Mouse (Mus musculus) left cerebral cortex, adult 9 months (tissue): ENCODE results near the gene Ssc5d.

Experiments used
- DNase-seq, 2 experiments: peaks; one replicate each; pipeline ENCODE4 v3.0.0; 2022; ENCODE audit warnings: low spot score in 2 of 2

The Ssc5d gene

DNA sequence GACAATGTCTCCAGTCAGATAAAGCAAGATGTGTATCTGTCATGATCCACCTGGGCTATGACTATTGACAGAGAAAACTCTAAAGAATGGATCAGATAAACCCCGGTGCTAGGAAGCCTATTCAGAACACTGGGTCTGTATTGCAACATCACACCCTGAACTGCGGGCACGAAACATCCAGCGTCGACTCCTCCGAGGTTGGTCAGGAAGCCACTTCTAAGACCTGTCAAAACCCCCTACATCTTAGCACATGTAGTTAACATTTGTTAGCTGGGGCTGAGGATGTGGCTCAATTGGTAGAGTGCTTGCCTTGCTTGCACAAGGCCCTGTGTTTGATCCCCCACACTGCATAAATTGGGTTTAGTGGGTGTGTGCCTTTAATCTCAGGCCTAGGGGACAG, 22.8 kb downstream of the Ssc5d start:
- DNase-seq = no peak

DNA sequence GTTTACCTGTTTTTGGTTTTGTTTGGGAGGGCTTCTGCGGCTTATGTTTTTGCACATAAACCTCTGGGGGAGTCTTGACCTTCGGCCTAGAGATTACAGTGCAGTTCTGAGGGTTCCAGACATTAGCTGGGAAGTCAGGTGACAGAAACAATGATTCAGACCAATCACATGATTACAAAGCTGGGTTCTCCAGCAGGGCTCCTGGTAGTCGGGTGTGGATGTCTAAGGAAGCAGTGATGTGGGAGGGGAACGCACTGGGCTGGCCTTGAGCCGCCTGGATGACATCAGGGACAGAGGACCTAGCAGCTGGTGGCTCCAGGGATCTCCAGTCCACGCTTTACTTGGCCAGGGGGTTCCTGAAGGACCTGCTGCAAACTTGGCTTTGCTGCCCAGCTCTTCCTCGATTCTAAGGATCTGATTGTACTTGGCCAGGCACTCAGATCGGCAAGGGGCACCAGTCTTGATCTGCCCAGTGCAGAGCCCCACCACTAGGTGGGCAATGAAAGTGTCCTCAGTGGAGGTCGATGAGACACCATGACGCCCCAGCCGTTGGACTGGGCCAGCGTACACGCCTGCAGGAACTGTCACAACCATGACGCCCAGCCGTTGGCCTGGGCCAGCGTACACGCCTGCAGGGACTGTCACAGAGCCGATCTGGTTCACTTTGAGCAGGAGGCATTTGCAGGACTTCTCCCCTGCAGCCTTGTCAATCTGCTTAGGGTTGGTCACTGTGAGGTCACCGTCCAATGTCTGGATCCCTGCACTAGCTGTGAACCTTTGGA, 25.2 kb downstream of the Ssc5d start:
- DNase-seq = no peak

- no peak for DNase-seq
These were observed 28.3 kb downstream of the Ssc5d start for GRCm38 (mm10) chr7:4953815-4954445.

- no peak for DNase-seq
These were observed 31.8 kb downstream of the Ssc5d start for GRCm38 (mm10) chr7:4957361-4957760.

- DNase-seq = no peak
These were observed 37.9 kb downstream of the Ssc5d start for GRCm38 (mm10) chr7:4963527-4963926.

GRCm38 (mm10) chr7:4964272-4964671, 38.7 kb downstream of the Ssc5d start, which contains the start of gene Sbk2:
Sbk2 (minus strand) TSS chr7:4964406.
- peak; percentile 16 to 73 for DNase-seq

DNA sequence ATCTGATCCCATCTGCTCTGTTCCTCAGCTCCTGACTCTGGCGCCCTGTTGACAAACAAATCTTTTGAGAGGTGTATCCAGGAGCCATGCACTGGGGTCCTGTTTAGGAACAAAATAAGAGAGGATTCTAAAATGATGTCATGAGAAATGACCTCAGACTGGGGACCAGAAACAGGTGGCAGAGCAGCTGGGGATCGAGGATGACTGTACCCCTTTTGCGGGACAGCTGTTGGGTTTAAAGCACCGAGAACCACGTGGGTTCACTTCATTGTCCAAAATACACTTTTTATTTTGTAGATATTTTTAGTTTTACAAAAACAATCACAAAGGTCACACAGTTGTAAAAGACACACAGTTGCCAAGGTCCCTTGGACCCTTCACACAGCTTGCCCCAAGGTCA, 39.4 kb downstream of the Ssc5d start:
- DNase-seq = no peak

- DNase-seq = no peak
These were observed 45.5 kb downstream of the Ssc5d start, which contains the start of gene Sbk3 for GRCm38 (mm10) chr7:4971068-4971467. Sbk3 (minus strand) TSS chr7:4971168.

GRCm38 (mm10) chr7:4971710-4972109, 46.1 kb downstream of the Ssc5d start:
- no peak for DNase-seq

DNA sequence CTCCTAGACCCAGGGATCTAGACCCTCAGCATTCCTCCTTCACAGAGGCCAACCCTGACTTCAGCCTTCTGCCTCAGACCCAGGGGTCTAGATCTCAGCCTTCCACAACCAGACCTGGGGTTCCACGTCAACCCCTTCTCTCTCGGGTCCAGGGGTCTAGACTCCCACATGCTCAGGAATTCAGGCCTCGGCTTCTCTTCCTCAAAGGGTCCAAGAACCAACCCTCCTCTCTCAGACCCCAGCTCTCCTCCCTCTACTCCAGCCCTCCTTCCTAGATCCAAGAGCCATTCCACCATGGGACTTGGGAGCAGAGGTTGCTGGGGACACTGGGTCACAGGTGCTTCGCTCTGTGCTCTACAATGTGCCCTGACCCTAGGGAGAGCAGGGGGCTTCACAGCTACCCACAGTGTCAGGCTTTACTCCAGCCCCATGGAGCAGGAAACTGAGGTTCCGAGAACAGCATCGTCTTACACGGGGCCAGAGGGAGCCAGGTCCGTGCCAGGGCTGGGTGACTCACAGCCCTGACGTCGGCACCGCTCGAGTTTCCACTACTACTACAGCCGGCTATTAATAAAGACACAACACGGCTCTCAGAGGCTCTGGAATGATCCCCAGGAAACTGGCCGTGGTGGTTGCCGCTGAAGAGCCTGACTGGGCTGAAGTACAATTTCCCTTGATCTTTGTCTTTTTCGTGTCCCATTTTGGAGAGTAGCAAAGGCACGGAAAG, 46.9 kb downstream of the Ssc5d start:
- DNase-seq = peak in 1 of 2 experiments; percentile 9

- DNase-seq = no peak
These were observed 49.9 kb downstream of the Ssc5d start for GRCm38 (mm10) chr7:4975455-4975854.

DNA sequence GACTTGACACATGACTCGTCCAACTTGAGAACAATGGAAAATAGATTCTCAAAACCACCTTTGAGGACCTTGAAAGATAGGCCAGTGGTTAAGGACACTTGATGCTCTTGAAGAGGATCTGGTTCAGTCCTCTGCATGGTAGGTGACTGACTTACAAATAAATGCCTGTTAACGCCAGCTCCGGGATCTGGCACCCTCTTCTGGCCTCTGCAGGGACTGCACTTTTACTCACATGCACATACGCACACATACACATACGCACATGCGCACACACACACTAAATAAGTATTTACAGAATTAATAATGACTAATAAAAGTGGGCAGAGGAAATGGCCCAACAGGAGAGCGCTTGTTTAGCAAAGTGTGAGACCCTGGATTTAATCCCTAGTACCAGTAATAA, 51.2 kb downstream of the Ssc5d start:
- no peak for DNase-seq

DNA sequence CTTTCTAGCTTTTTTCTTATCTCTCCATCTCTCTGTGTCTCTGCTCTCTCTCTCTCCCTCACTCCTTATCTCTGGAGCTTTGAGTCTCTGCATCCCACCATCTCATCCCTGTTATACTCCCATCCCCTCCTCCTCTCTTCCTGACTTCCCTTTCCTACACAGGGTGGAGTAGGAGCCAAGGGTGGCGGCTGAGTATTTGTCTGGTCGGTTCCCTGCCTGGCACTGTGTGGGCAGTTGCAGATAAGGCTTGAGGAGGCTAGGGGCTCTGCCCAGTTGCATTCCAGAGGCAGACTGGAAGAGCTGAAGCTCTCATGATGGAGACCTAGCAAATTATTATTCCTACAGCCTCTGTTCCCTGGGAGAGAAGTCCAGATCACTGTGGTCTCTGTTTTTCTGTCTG, 62.7 kb downstream of the Ssc5d start:
- DNase-seq = no peak

DNA sequence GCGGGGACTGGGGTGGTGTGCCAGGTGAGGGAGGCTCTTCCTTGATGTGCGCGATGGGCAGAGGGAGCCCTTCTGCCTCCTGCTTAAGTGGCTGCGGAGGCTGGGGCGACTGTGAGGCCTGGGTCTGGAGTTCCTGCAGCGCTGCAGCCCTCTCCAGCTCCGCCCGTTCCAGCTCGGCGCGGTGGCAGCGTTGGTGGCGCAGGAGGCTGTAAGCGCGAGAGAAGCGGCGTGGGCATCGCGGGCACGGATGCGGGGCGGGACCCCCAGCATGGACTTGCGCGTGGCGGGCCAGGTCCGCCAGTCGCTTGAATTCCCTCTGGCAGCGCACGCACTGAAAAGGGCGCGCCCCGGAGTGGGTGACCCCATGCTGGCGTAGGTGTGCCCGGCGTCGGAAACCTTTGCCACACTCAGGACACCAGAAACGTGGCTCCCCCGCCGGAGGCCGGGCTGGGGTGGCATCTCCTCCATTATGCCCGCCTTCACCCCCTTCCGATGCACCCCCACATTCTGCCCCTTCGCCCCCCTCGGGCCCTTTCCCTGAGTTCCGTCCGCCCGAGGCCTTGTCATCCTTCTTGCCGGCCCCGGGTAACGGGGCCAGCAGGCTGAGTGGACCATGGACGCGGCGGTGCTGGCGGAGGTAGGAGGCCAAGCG, 67.9 kb downstream of the Ssc5d start:
- DNase-seq = no peak

DNA sequence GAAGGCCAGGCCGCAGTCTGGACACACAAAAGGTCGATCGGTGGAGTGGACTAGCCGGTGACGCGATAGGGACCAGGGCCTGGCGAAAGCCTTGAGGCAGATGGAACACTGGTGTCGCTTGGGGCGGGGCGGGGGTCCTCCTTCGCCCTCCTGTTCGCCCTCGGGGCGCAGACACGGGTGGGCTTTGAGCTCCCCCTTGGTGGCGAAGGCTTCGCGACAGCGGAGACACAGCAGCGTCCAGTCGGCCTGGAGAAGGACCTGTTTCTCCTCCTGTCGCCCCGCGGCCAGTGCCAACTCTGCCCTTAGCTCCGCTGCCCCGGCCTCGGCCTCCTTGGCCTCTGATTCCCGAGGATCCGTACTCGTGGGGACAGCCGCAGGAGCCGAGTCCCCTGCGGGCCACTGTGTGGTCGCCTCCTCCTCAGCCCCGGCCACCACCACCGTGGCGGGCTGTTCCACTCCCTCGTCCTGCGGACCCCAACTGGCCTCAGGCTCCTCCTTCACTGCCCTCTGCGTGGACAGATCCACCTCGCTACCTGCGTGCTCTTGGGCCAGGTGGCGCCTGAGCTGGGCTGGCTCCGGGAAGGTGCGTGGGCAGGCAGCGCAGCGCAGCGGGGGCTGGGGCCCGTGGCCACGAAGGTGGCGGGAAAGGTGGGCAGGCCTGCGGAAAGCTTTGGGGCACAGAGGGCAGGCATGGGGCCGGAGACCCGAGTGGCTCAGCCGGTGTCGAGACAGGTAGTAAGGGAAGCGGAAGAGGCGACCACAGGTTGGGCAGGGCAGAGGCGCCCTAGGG, 68.6 kb downstream of the Ssc5d start:
- DNase-seq = no peak
